Mouse (Mus musculus) layer of hippocampus, adult 6 months (tissue): Measurements from ENCODE around the gene Olfr1412. TPM values are rescaled to one million over a fixed set of nuclear protein-coding genes. Genes with fewer than 3 reads are reported as not detected.

Source experiments
- long read RNA-seq, 2 experiments: library from polyadenylated mRNA; unstranded; transcript quantifications; one replicate each; pipeline ENCODE4 v2.0.0; 2019 to 2020
- polyA plus RNA-seq: library from polyadenylated mRNA; unstranded; fragments of <200 nt; fragmentation: Nextera tagmentation; gene quantifications from 2 replicates; pipeline ENCODE4 v1.2.3, GENCODE M21; 2021

Gene Olfr1412
- polyA plus RNA-seq = not detected in 2 replicates
- long read RNA-seq, experiment 1 = 0 reads
- long read RNA-seq, experiment 2 = 0 reads

DNA sequence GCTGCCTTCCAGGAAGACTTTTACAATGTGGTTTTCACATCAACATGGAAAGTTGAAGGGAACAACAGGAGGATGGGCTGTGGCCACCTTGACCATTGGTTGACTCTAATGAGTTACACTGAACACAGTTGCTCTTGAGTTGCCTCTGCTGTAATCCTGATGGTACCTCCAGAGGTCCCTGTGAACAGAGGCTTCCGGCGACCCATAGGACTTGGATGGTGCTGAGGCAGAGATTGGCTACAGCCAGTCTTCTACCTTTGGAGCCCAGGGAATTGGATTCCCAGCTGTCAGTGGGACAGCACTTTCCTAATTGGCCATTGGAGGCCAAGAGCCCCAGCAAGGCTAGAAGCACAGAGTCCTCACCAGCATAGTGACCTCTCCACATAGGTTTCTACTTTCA, at the start of gene Olfr1412:
TSS of gene Olfr1412 (plus strand) at position 301 of the 400 bp plus-strand sequence.

DNA sequence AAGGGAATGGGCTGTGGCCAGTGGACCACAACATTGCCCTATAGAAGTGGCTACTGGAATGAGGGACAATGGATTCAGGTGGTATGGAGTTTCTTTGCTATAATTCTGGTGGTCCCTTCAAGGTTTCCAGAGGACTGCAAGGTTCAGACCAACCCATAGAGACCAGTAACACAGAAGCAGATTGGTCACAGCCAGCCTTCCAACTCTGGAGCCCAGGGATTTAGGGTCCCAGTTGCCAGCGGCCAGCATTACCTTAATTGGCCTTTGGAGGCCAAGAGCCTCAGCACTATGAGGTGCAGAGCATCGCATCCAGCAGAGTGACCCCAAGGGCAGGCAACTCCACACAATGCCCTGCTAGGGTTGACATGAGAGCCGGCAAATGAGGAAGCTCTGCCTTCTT, 14.6 kb upstream of the Olfr1412 start, which contains the start of gene Olfr1413:
TSS of gene Olfr1413 (plus strand) at position 301 of the 400 bp plus-strand sequence.

DNA sequence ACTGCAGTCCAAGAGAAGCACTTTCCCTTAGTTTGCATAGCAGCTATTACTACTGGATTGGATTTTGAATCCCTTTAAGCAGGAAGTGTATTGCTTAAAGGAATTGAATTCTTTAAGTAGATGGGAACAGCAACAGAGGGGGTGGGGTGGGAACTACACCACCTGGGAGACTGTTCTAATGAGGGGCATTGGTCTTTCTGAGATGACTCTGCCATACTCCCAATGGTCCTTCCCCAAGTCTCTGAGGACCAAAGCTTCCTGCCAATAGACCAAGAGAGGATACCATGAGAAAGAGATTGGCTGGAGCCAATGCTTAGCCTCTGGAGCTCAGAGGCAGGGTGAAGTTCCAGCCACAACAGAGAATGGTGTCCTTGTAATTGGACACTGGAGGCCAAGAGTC, 8.5 kb downstream of the Olfr1412 start, which contains the start of gene Olfr1411:
TSS of gene Olfr1411 (plus strand) at position 301 of the 400 bp plus-strand sequence.

DNA sequence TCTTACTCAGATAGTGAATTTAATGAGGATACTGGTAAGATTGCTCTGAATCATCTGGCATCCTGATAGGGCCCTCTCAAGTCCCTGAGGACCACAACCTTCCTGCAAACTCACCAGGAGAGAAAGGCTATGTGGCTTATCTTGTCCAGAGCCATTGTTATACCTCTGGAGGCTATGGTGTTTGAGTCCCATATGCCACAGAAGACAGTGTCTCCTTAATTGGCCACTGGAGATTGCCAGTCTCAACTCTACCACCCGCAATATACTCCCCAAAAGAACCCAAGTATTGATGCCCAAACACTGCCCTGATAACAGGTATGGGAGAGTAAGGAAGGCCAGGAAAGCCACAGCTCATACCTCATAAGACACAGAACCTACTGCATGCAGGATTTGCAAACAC, 19.9 kb downstream of the Olfr1412 start, which contains the start of gene Olfr1410:
TSS of gene Olfr1410 (plus strand) at position 301 of the 400 bp plus-strand sequence.

DNA sequence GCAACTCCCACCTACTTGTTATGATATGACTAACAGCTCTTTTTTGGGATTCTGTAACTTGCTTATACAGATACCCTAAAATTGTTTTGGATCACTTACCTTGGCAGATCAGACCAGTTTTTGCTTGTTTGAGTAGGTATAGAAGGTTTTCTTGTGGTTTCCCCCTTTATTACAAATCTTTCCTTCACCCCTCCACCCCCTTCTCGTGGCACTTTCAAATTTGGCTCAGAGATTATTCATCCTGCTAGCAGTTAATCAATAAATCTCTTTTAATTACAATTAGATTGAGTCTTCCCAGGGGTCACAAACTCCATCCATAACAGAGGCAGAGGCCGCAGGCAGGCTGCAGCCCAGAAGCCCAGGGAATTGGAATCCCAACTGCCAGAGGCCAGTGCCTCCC, 31.9 kb downstream of the Olfr1412 start, which contains the start of gene Olfr12:
TSS of gene Olfr12 (plus strand) at position 301 of the 400 bp plus-strand sequence.

Other genes with a start within 250 kb of the Olfr1412 start
- gene Ndufa10, start 111.9 kb upstream of the Olfr1412 start, polyA plus RNA-seq = 449 and 471 TPM in 2 replicates
- not detected in 2 replicates for gene Olfr1416, start 100.7 kb upstream of the Olfr1412 start, polyA plus RNA-seq
- not detected in 2 replicates for gene Olfr1415, start 89.7 kb upstream of the Olfr1412 start, polyA plus RNA-seq
- gene Olfr1414, start 67.1 kb upstream of the Olfr1412 start, polyA plus RNA-seq = not detected in 2 replicates
- not detected in 2 replicates for gene Olfr1413, start 14.5 kb upstream of the Olfr1412 start, polyA plus RNA-seq
- not detected in 2 replicates for gene Olfr1411, start 8.6 kb downstream of the Olfr1412 start, polyA plus RNA-seq
- gene Olfr1410, start 20.0 kb downstream of the Olfr1412 start, polyA plus RNA-seq = not detected in 2 replicates
- gene Olfr12, start 32.0 kb downstream of the Olfr1412 start, polyA plus RNA-seq = not detected in 2 replicates
- gene Cops9, start 56.2 kb downstream of the Olfr1412 start, polyA plus RNA-seq = 996 and 1,070 TPM in 2 replicates
- 2.0 and 3.1 TPM in 2 replicates for gene Otos, start 63.1 kb downstream of the Olfr1412 start, polyA plus RNA-seq
- gene Gpc1, start 245.9 kb downstream of the Olfr1412 start, polyA plus RNA-seq = 16.3 and 17.8 TPM in 2 replicates